Mouse (Mus musculus): ENCODE data around the gene Rab8a. TPM values are rescaled to one million over a fixed set of nuclear protein-coding genes. Genes with fewer than 3 reads are reported as not detected.
A peak's percentile ranks its signal among the peaks of the same experiment; 100 is the strongest.

The Rab8a gene
- total RNA-seq, 2 experiments from 2014 or later, result 35.4 to 36.1 TPM

DNA sequence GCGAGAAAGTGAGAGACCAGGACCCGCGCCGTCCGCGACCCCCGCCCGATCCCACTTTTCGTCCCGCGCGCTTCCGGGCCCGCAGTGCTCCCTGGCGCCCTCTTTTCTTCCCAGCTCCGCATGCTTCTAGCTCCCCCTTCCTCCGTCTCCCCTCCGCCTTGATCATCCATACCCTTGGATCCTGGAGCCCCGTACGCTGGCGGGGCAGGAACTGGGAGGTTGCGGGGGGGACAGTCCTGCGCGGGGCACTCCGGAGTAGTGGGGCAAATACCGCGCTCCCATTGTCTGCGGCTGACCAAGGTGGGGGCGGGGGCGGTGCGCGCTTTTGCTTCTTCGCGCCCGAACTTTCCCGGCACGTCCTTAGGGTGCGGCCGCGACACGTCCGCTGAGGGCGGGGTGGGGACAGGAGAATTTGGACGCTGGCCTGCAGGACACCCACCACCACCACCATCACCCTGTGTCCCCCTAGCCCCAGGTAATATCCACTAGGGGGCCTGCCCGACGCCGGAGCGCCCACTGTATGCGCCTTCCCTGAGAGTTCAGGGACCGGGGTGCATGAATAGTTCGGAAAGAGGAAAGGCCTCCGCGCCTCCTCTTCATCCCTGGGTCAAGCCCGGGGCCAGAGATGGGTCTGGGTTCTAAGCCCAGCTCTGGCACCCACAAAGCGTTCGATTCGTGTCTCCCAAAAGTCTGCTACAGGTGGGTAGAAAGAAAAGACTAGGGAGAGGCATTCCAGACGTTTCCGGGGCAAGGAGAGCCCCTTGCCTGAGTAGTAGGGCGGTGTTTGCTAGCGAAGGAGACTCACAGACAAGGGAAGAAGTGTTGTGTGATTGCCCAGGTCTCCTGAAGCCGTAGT is 25.3 kb upstream of the Rab8a start:
- peak overlapping the region; percentile 75 for H3K27ac ChIP-seq
- H3K4me3 ChIP-seq, result peak overlapping the region; percentile 85
- no peak for DNase-seq (ENCODE audit: low spot score in 2 of 2)
- peak; percentile 58 for TF ChIP-seq CTCF (conservative IDR thresholded peaks at IDR 0.05)

DNA sequence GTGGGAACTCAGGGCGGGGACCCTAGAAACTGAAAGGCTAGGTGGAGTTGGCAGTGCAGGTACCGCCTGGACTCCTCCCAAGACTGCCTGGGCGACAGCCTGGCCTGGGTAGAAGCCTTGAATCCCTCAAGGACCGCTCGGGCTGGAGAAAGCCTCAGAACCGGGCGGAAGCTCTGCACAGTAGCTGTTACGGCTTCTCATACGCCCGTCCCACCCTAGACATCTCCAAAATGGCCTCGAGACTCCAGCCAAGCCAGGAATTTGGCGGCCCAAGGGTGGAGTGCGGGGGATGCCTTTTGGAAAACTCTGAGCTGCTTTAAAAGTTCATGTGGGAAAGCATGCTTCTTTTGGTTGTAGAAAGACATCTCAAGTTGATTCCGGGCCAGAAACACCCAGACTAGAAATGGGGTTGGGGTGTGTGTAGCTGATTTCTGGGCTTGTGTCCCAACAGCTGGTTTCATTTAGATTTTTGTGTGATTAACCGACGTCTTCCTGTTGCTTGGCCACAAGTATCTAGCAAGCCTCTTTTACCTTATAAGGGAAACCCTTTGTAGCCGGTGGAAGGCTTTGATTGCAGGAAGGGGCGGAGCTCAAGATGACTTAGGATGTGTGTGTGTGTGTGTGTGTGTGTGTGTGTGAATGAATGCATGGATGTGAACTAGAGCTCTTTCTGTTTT is 24.6 kb upstream of the Rab8a start:
- DNase-seq (ENCODE audit: low spot score in 2 of 2), result no peak

GRCm38 (mm10) chr8:72137431-72137830 is 23.6 kb upstream of the Rab8a start:
- no peak overlapping the region for H3K4me3 ChIP-seq

More for the DNA sequence above, 24.6 kb upstream of the Rab8a start:
- peak overlapping the region; percentile 75 for H3K27ac ChIP-seq
- no peak for TF ChIP-seq CTCF (conservative IDR thresholded peaks at IDR 0.05)
- H3K4me3 ChIP-seq, result peak overlapping the region; percentile 85

DNA sequence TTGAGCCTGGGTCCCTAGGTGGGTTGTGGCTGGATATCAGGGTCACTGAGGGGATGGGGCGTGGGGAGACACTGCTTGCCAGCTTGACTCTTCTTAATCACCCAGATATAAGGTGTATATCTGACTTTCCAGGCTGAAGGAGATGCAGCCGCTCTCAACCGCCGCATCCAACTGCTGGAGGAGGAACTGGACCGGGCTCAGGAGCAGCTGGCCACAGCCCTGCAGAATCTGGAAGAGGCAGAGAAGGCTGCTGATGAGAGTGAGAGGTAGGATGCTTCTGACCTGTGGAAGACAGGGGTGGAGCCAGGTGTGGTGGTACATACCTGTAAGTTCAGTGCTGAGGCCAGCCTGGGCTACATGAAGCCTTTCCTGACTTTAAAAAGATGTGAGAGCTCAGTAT is 22.5 kb upstream of the Rab8a start:
- H3K27ac ChIP-seq, result no peak overlapping the region
- no peak overlapping the region for H3K4me3 ChIP-seq
- no peak for DNase-seq (ENCODE audit: low spot score in 2 of 2)
- no peak for TF ChIP-seq CTCF (conservative IDR thresholded peaks at IDR 0.05)

More at GRCm38 (mm10) chr8:72137431-72137830, 23.6 kb upstream of the Rab8a start:
- DNase-seq (ENCODE audit: low spot score in 2 of 2), result no peak
- TF ChIP-seq CTCF (conservative IDR thresholded peaks at IDR 0.05), result no peak
- no peak overlapping the region for H3K27ac ChIP-seq

DNA sequence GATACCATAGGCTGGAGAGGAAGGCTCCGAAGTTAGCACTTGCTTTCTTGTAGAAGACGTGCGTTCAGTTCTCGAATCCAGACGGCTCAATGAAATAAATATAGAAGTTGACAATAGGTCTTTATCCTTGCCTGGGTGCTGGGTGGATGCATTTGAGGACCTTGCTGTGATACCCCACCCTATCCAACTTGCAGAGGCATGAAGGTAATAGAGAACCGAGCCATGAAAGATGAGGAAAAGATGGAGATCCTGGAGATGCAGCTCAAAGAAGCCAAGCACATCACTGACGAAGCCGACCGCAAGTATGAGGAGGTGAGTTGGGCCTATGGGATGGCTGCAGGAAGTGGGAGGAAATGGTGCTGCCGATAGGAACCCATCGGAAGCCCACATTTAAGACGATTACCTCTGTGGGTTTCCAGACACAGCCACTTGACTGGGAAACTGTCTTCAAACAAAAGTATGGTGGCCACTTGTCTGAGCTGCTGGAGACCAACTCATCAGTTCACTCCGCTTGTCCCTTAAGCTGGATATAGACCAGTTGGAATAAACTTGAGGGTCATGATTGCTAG is 17.7 kb upstream of the Rab8a start:
- Histone ChIP-seq H3K4me3 (no peak overlapping the region), H3K27ac (no peak overlapping the region)
- TF ChIP-seq CTCF (conservative IDR thresholded peaks at IDR 0.05), result no peak
- no peak for DNase-seq (ENCODE audit: low spot score in 2 of 2)

GRCm38 (mm10) chr8:72144345-72144975 is 16.5 kb upstream of the Rab8a start:
- no peak for DNase-seq (ENCODE audit: low spot score in 2 of 2)
- TF ChIP-seq CTCF (conservative IDR thresholded peaks at IDR 0.05), result no peak
- no peak overlapping the region for H3K4me3 ChIP-seq
- H3K27ac ChIP-seq, result no peak overlapping the region

DNA sequence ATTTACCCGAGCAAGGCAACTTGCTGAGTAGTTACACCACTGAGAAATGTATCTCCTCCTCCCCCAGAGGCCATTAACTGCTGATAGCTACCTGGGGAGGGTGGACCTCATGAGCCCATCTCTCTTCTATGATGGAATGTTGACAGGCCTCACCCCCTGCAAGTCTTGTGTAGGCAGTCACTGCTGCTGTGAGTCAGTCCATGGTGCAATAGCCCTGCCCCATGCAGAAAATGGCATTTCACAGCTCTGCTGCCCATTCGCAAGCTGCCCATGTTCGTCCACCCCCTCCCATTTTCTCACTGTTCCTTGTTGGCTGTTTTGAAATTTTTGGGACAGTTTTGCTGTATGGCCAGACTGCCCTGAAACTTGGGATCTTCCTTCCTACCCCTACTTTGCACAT is 15.5 kb upstream of the Rab8a start:
- Histone ChIP-seq H3K4me3 (no peak overlapping the region), H3K27ac (no peak overlapping the region)
- no peak for TF ChIP-seq CTCF (conservative IDR thresholded peaks at IDR 0.05)
- no peak for DNase-seq (ENCODE audit: low spot score in 2 of 2)

GRCm38 (mm10) chr8:72146056-72146455 is 14.9 kb upstream of the Rab8a start:
- no peak overlapping the region for H3K4me3 ChIP-seq
- no peak for DNase-seq (ENCODE audit: low spot score in 2 of 2)
- no peak overlapping the region for H3K27ac ChIP-seq
- no peak for TF ChIP-seq CTCF (conservative IDR thresholded peaks at IDR 0.05)

- no peak for DNase-seq (ENCODE audit: low spot score in 2 of 2)
- Histone ChIP-seq H3K4me3 (no peak overlapping the region), H3K27ac (no peak overlapping the region)
- no peak for TF ChIP-seq CTCF (conservative IDR thresholded peaks at IDR 0.05)
These were observed 14.4 kb upstream of the Rab8a start for GRCm38 (mm10) chr8:72146556-72146955.

GRCm38 (mm10) chr8:72147266-72147665 is 13.7 kb upstream of the Rab8a start:
- no peak overlapping the region for H3K4me3 ChIP-seq
- TF ChIP-seq CTCF (conservative IDR thresholded peaks at IDR 0.05), result no peak
- DNase-seq (ENCODE audit: low spot score in 2 of 2), result no peak
- no peak overlapping the region for H3K27ac ChIP-seq

DNA sequence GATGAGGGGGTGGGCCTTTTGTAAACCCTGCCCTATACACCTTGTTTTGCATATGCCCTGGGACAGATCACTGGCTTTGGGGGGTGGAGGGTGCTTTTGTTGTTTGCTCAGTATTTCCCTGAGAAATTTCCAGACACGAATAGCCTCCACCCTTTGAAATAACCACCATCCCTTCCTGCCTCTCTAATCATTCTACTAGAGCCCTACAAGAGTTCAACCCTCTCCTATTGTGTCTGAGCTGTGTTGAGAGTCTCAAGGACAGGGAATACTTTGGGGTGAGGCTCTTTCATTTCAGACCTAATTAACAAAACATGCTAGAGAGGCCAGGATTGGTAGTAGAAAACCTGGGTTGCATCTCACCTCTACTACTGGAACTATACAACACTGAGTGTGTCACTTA is 11.9 kb upstream of the Rab8a start:
- DNase-seq (ENCODE audit: low spot score in 2 of 2), result no peak
- no peak for TF ChIP-seq CTCF (conservative IDR thresholded peaks at IDR 0.05)
- Histone ChIP-seq H3K27ac (no peak overlapping the region), H3K4me3 (no peak overlapping the region)

DNA sequence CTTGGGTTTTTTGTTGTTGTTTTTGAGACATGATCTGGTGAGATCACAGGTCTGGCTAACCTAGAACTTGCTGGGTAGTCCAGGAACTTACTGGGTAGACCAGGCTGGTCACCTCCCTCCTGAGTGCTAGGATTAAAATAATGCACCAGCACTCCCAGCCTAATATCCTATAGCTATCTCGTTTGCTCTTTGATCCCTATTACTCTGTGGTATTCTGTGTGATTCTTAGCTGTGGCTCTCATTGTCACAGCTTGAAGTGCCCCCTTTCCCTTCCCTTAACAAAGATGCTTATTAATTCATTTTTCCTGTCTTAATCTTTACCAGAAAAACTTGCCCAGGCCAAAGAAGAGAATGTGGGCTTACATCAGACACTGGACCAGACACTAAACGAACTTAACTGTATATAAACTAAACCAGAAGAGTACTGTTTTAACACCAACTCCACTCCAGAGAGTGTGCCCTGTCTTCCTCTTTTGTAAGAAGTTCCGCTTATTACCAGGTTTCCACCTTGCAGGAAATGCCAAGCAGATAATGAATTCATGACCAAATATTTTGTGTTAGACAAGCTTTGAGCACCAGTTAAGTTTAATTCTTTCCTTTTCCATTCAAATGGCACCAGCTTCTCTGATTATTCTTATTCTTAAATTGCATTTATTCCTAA is 9.5 kb upstream of the Rab8a start:
- H3K27ac ChIP-seq, result no peak overlapping the region
- H3K4me3 ChIP-seq, result no peak overlapping the region
- no peak for DNase-seq (ENCODE audit: low spot score in 2 of 2)
- TF ChIP-seq CTCF (conservative IDR thresholded peaks at IDR 0.05), result no peak
